Mouse (Mus musculus): ENCODE results near the gene Camp.

DNA sequence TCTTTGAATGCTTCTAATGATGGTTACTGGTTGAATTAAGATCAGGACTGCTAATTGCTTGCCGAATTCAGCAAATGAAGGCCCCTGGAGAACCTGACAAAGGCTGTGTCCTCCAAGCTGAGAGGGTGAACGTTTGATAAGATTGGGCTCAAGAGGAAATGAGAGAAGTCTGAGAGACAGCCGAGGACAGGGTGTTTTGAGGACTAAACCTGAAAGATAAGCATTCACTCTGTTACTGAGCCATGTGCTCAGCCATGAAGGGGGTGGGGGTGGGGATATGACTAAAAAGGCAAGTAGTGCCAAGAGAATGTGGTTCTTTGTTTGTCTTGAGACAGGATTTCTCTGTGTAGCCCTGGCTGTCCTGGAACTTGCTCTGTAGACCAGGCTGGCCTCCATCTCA lies 13.7 kb upstream of the Camp start:
- TF ChIP-seq CTCF (conservative IDR thresholded peaks at IDR 0.05; ENCODE audit: insufficient read depth, insufficient read length, low read depth, low read length) (no peak), POLR2A (IDR thresholded peaks at IDR 0.05; ENCODE audit: low read depth, low read length) (no peak)
